Mouse (Mus musculus) neutrophil, adult 5-6 weeks (primary cell): ENCODE results near the gene Gas2. TPM values are rescaled to one million over a fixed set of nuclear protein-coding genes. Genes with fewer than 3 reads are reported as not detected.

Source experiments
- ATAC-seq: fragments of 151-379, 151-347 bp; 2 replicates; pipeline ENCODE4 v1.8.0; 2017; ENCODE audit warnings: mild to moderate bottlenecking, moderate TSS enrichment; ENCODE audit not compliant: insufficient number of reproducible peaks, poor library complexity, low FRiP score, severe bottlenecking; ENCODE audit errors: extremely low read depth
- total RNA-seq: library from RNA; stranded (forward); fragments of 200-1000 nt; gene quantifications from 2 replicates; pipeline ENCODE4 v1.2.3, GENCODE M21; 2017

Gene Gas2
- total RNA-seq, 1 experiment from 2014 or later: 2.8 TPM

- no peak for ATAC-seq
These were observed 153.4 kb downstream of the Gas2 start for GRCm38 (mm10) chr7:52015180-52015579.

GRCm38 (mm10) chr7:52015628-52016027 lies 153.8 kb downstream of the Gas2 start, which contains the start of gene 1700015G11Rik:
Gene 1700015G11Rik, minus strand, starts transcription at chr7:52015728.
- ATAC-seq: no peak

GRCm38 (mm10) chr7:52022039-52022438 lies 160.2 kb downstream of the Gas2 start:
- ATAC-seq: no peak

GRCm38 (mm10) chr7:52024050-52024626 lies 162.3 kb downstream of the Gas2 start:
- ATAC-seq: no peak

GRCm38 (mm10) chr7:52037600-52038582 lies 176.1 kb downstream of the Gas2 start:
- ATAC-seq: no peak

Other genes with a start within 250 kb of the Gas2 start
- gene Slc17a6, start 240.0 kb upstream of the Gas2 start, total RNA-seq: not detected in 2 replicates
- gene Fancf, start 252 bp downstream of the Gas2 start, total RNA-seq: 2.1 and 4.1 TPM in 2 replicates
- gene Svip, start 144.0 kb downstream of the Gas2 start, total RNA-seq: 6.3 and 8.5 TPM in 2 replicates
- not detected in 2 replicates for gene 1700015G11Rik, start 153.7 kb downstream of the Gas2 start, total RNA-seq